Mouse (Mus musculus): ENCODE measurements around the gene Dhx32. TPM values are rescaled to one million over a fixed set of nuclear protein-coding genes. Genes with fewer than 3 reads are reported as not detected.

Gene Dhx32
- polyA plus RNA-seq, 1 experiment from 2014 or later: 22.6 TPM

DNA sequence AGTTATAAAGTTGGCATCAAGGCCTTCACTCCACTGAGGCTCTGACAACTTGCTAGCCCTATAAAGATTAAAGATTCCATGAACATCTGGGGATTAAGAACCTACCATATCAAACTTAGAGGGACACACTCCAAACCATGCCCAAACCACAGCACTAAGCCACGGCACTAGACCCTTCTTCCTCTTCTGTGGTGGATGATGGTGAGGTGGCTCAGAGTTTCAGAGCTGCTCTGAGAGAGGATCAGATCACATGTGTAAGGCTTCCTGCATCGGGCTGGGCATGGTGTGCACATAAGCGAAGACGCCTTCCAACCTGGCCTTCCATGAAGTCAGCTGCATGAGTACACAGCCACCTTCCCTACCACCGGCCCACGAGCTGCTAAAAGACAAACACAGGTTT lies 97.8 kb downstream of the Dhx32 start:
- TF ChIP-seq CTCF (IDR thresholded peaks at IDR 0.05; ENCODE audit: low read depth): no peak
- DNase-seq (no peak), ATAC-seq (ENCODE audit: insufficient read depth) (no peak)
- Histone ChIP-seq H3K9me3 (ENCODE audit: low read depth, low read length) (peaks cover 9% of the 10 kb centered on the region; the same call in 1 of the 2 replicates), H3K9ac (no peak overlapping the region), H3K27me3 (ENCODE audit: insufficient read depth, low read length) (no peaks in the 10 kb centered on the region), H3K4me1 (ENCODE audit: insufficient read depth) (no peaks in the 10 kb centered on the region), H3K4me2 (no peak overlapping the region), H3K4me3 (ENCODE audit: low read depth, low read length) (no peak overlapping the region), H3K36me3 (ENCODE audit: insufficient read depth) (peaks cover 21% of the 10 kb centered on the region), H3K27ac (ENCODE audit: low read depth) (no peak overlapping the region)
- 93% methylated on average over 6 of the region's 6 CpGs for WGBS

DNA sequence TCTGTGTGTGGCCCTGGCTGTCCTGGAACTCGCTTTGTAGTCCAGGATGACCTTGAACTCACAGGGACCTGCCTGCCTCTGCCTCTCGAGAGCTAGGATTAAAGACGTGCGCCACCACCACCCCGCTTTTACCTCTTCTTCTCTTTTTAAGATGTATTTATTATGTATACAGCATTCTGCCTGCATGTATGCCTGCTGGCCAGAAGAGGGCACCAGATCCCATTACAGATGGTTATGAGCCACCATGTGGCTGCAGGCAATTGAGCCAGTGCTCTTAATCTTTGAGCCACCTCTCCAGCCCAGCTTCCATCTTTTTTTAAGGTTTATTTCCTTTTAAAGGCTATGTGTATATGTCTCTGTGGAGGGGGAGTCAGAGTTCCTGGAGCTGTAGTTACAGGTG lies 98.4 kb downstream of the Dhx32 start:
- peaks cover 15% of the 10 kb centered on the region for H3K36me3 ChIP-seq (ENCODE audit: insufficient read depth)
- H3K4me1 ChIP-seq (ENCODE audit: insufficient read depth): no peaks in the 10 kb centered on the region
- H3K4me3 ChIP-seq (ENCODE audit: low read depth, low read length): no peak overlapping the region
- TF ChIP-seq CTCF (IDR thresholded peaks at IDR 0.05; ENCODE audit: low read depth): peak; percentile 62
- no peak overlapping the region for H3K27ac ChIP-seq (ENCODE audit: low read depth)
- peaks cover 9% of the 10 kb centered on the region; the same call in 1 of the 2 replicates for H3K9me3 ChIP-seq (ENCODE audit: low read depth, low read length)
- DNase-seq: peak; percentile 19
- H3K27me3 ChIP-seq (ENCODE audit: insufficient read depth, low read length): no peaks in the 10 kb centered on the region
- H3K4me2 ChIP-seq: no peak overlapping the region
- 78% methylated on average over 5 of the region's 5 CpGs for WGBS
- H3K9ac ChIP-seq: no peak overlapping the region
- ATAC-seq (ENCODE audit: insufficient read depth): no peak

GRCm38 (mm10) chr7:133683626-133684025 lies 98.9 kb downstream of the Dhx32 start:
- no peak overlapping the region for H3K4me2 ChIP-seq
- no peak for TF ChIP-seq CTCF (IDR thresholded peaks at IDR 0.05; ENCODE audit: low read depth)
- ATAC-seq (ENCODE audit: insufficient read depth): no peak

DNA sequence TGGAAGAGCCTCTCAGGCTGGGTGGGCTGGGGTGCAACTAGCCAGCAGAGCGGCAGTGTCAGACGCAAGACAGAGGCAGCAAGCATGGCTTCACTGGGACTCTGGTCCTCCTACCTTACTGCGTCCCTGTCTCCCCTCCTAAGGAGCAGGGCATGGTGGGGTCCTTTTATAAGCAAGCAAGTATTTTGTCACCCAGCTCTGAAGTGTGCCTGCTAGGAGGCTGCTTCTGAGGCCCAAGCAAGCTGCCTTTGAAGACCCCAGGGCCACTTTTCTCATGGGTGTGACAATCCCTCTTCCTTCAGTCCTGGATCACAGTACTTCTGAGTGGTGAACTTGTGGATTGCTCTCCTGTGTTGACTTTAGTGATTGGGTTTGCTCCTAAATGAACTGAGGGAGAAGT lies 102.6 kb downstream of the Dhx32 start, which contains the start of gene Mmp21:
Gene Mmp21 (minus strand): TSS at position 101 of the 400 bp plus-strand sequence.
- no peak within 1 kb of the TSS for H3K4me3 ChIP-seq (ENCODE audit: low read depth, low read length)
- H3K4me2 ChIP-seq: no peak within 1 kb of the TSS
- TF ChIP-seq CTCF (IDR thresholded peaks at IDR 0.05; ENCODE audit: low read depth): no peak
- H3K27me3 ChIP-seq (ENCODE audit: insufficient read depth, low read length): no peaks in the 10 kb centered on the region
- H3K4me1 ChIP-seq (ENCODE audit: insufficient read depth): no peaks in the 10 kb centered on the region
- no peaks in the 10 kb centered on the region for H3K36me3 ChIP-seq (ENCODE audit: insufficient read depth)
- WGBS: 78% methylated on average over 3 of the region's 3 CpGs
- DNase-seq (no peak), ATAC-seq (ENCODE audit: insufficient read depth) (no peak)
- no peak within 1 kb of the TSS for H3K9ac ChIP-seq
- H3K9me3 ChIP-seq (ENCODE audit: low read depth, low read length): no peaks in the 10 kb centered on the region
- no peak within 1 kb of the TSS for H3K27ac ChIP-seq (ENCODE audit: low read depth)

More at GRCm38 (mm10) chr7:133683626-133684025, 98.9 kb downstream of the Dhx32 start:
- Histone ChIP-seq H3K4me3 (ENCODE audit: low read depth, low read length) (no peak overlapping the region), H3K27ac (ENCODE audit: low read depth) (no peak overlapping the region), H3K36me3 (ENCODE audit: insufficient read depth) (peaks cover 10% of the 10 kb centered on the region; the same call in 1 of the 2 replicates), H3K4me1 (ENCODE audit: insufficient read depth) (no peaks in the 10 kb centered on the region), H3K9ac (no peak overlapping the region), H3K9me3 (ENCODE audit: low read depth, low read length) (peaks cover 9% of the 10 kb centered on the region; the same call in 1 of the 2 replicates), H3K27me3 (ENCODE audit: insufficient read depth, low read length) (no peaks in the 10 kb centered on the region)
- 79% methylated on average over 5 of the region's 5 CpGs for WGBS
- no peak for DNase-seq

DNA sequence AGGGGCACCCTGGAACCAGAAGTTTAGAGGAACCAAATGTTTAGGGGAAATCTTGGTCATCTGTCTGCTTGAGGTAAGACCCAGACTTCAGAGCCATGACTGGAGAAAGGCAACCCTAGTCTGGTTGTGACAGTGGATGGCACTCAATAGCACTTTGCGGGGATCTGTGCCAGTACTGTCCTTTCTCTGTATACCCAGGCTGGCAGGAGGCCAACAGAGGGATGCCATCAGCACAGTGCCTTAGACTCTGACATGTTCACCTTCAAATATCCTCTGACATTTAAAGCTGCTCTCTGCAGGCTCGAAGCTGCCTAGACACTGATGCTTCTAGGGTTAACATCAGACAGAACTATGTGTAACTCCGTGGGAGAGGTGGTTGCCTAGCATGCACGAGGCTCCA lies 103.1 kb downstream of the Dhx32 start:
- 58% methylated on average over 4 of the region's 4 CpGs for WGBS
- no peak overlapping the region for H3K4me3 ChIP-seq (ENCODE audit: low read depth, low read length)
- DNase-seq: peak; percentile 14
- H3K9me3 ChIP-seq (ENCODE audit: low read depth, low read length): no peaks in the 10 kb centered on the region
- H3K4me1 ChIP-seq (ENCODE audit: insufficient read depth): no peaks in the 10 kb centered on the region
- no peak overlapping the region for H3K9ac ChIP-seq
- no peak for ATAC-seq (ENCODE audit: insufficient read depth)
- H3K27ac ChIP-seq (ENCODE audit: low read depth): no peak overlapping the region
- no peak for TF ChIP-seq CTCF (IDR thresholded peaks at IDR 0.05; ENCODE audit: low read depth)
- H3K27me3 ChIP-seq (ENCODE audit: insufficient read depth, low read length): no peaks in the 10 kb centered on the region
- no peak overlapping the region for H3K4me2 ChIP-seq
- H3K36me3 ChIP-seq (ENCODE audit: insufficient read depth): 0 out of 2 replicates have a peak, but pooled peaks cover 4% of the 10 kb centered on the region

DNA sequence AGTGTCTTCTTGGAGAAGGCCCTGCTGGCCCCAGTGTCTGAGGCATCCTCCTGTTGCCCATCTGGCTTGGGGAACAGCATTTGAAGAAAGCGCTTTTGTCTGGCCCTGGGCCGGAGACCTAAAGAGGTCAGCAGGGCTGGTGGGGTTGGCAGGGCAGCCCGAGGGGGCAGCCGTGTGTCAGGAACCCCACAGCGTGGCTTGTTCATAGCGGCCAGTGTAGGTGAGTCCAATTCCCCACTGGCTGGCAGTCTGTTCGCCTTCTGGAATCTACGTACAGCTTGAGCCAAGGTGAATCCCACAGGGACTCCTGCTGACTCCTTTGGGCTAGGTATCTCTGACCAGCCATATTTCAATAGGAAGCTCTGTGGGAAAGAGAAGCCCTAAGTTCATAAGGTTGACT lies 103.8 kb downstream of the Dhx32 start:
- DNase-seq (no peak), ATAC-seq (ENCODE audit: insufficient read depth) (no peak)
- no peak overlapping the region for H3K4me3 ChIP-seq (ENCODE audit: low read depth, low read length)
- H3K4me2 ChIP-seq: no peak overlapping the region
- 89% methylated on average over 8 of the region's 8 CpGs for WGBS
- no peak for TF ChIP-seq CTCF (IDR thresholded peaks at IDR 0.05; ENCODE audit: low read depth)
- no peaks in the 10 kb centered on the region for H3K9me3 ChIP-seq (ENCODE audit: low read depth, low read length)
- H3K9ac ChIP-seq: no peak overlapping the region
- no peaks in the 10 kb centered on the region for H3K27me3 ChIP-seq (ENCODE audit: insufficient read depth, low read length)
- H3K36me3 ChIP-seq (ENCODE audit: insufficient read depth): peaks cover 8% of the 10 kb centered on the region; the same call in 1 of the 2 replicates
- no peaks in the 10 kb centered on the region for H3K4me1 ChIP-seq (ENCODE audit: insufficient read depth)
- no peak overlapping the region for H3K27ac ChIP-seq (ENCODE audit: low read depth)

GRCm38 (mm10) chr7:133676002-133676401 lies 106.5 kb downstream of the Dhx32 start:
- DNase-seq (peak; percentile 59), ATAC-seq (ENCODE audit: insufficient read depth) (no peak)
- TF ChIP-seq CTCF (IDR thresholded peaks at IDR 0.05; ENCODE audit: low read depth): peak; percentile 37; the same call in 1 of the 2 replicates
- Histone ChIP-seq H3K4me1 (ENCODE audit: insufficient read depth) (no peaks in the 10 kb centered on the region), H3K4me3 (ENCODE audit: low read depth, low read length) (no peak overlapping the region), H3K9me3 (ENCODE audit: low read depth, low read length) (no peaks in the 10 kb centered on the region), H3K27ac (ENCODE audit: low read depth) (no peak overlapping the region), H3K9ac (no peak overlapping the region), H3K4me2 (no peak overlapping the region), H3K36me3 (ENCODE audit: insufficient read depth) (peaks cover 34% of the 10 kb centered on the region), H3K27me3 (ENCODE audit: insufficient read depth, low read length) (no peaks in the 10 kb centered on the region)
- 75% methylated on average over 9 of the region's 9 CpGs for WGBS

Other genes with a start within 250 kb of the Dhx32 start
- gene Tex36, start 180.6 kb downstream of the Dhx32 start, polyA plus RNA-seq (2014; fragmentation: Nextera tagmentation; extraction: Ambion mirVana): 0.32 TPM in 1 of 2 replicates, not detected in the other
- gene Edrf1, start 145.2 kb downstream of the Dhx32 start, polyA plus RNA-seq (2014; fragmentation: Nextera tagmentation; extraction: Ambion mirVana): 22.8 and 25.0 TPM in 2 replicates
- gene Mmp21, start 102.7 kb downstream of the Dhx32 start, polyA plus RNA-seq (2014; fragmentation: Nextera tagmentation; extraction: Ambion mirVana): 0.11 and 0.14 TPM in 2 replicates
- 180 and 181 TPM in 2 replicates for gene Bccip, start 73.4 kb downstream of the Dhx32 start, polyA plus RNA-seq (2014; fragmentation: Nextera tagmentation; extraction: Ambion mirVana)
- gene Uros, start 72.7 kb downstream of the Dhx32 start, polyA plus RNA-seq (2014; fragmentation: Nextera tagmentation; extraction: Ambion mirVana): 27.0 TPM in 2 replicates
- gene Fank1, start 5.9 kb downstream of the Dhx32 start, polyA plus RNA-seq (2014; fragmentation: Nextera tagmentation; extraction: Ambion mirVana): 0.29 and 0.30 TPM in 2 replicates